Mouse (Mus musculus) cortical plate, adult 2 months (tissue): ENCODE data around the gene Cep41. TPM values are rescaled to one million over a fixed set of nuclear protein-coding genes. Genes with fewer than 3 reads are reported as not detected.

ENCODE experiments used
- H3K27ac ChIP-seq: fragments of 200-500 bp; 2 replicates; pipeline ENCODE4 v1.5.1; 2012; ENCODE audit warnings: low read length, control low read depth, inconsistent platforms; ENCODE audit not compliant: insufficient read depth
- H3K4me1 ChIP-seq: fragments of 200-500 bp; 2 replicates; pipeline ENCODE4 v1.6.1; 2011; ENCODE audit warnings: low read length; ENCODE audit not compliant: control insufficient read depth, insufficient read depth
- H3K4me3 ChIP-seq: fragments of 200-500 bp; 2 replicates; pipeline ENCODE4 v1.5.1; 2011; ENCODE audit warnings: mild to moderate bottlenecking, low read length, control low read depth; ENCODE audit not compliant: insufficient read depth
- CTCF ChIP-seq: fragments of 200-500 bp; IDR thresholded peaks from 2 replicates; pipeline ENCODE4 v1.5.1; 2011; ENCODE audit warnings: mild to moderate bottlenecking, control low read depth, low read length; ENCODE audit not compliant: insufficient read depth; ENCODE audit errors: extremely low read depth
- POLR2A ChIP-seq: fragments of 200-500 bp; IDR thresholded peaks from 2 replicates; pipeline ENCODE4 v1.6.1; 2011; ENCODE audit warnings: mild to moderate bottlenecking, low read length, control low read depth; ENCODE audit not compliant: insufficient read depth; ENCODE audit errors: extremely low read depth
- polyA plus RNA-seq: library from polyadenylated mRNA; depleted of rRNA; stranded (reverse); fragments of >200 nt; gene quantifications from 2 replicates; pipeline ENCODE4 v1.2.3, GENCODE M21; 2012

Cep41 gene
- polyA plus RNA-seq, 1 experiment = 5.8 TPM

- Histone ChIP-seq H3K27ac (no peak overlapping the region), H3K4me3 (no peak overlapping the region), H3K4me1 (peaks cover 3% of the 10 kb centered on the region)
- TF ChIP-seq CTCF (no peak), POLR2A (no peak)
Measured at GRCm38 (mm10) chr6:30657279-30657678, 36.3 kb downstream of the Cep41 start.

GRCm38 (mm10) chr6:30654932-30655331, 38.6 kb downstream of the Cep41 start:
- H3K4me1 ChIP-seq = peaks cover 3% of the 10 kb centered on the region
- TF ChIP-seq CTCF = no peak
- no peak for TF ChIP-seq POLR2A
- no peak overlapping the region for H3K27ac ChIP-seq
- no peak overlapping the region for H3K4me3 ChIP-seq

- Histone ChIP-seq H3K4me1 (peaks cover 3% of the 10 kb centered on the region), H3K4me3 (no peak overlapping the region), H3K27ac (no peak overlapping the region)
- TF ChIP-seq POLR2A = no peak
- TF ChIP-seq CTCF = no peak
Measured at GRCm38 (mm10) chr6:30654402-30654859, 39.1 kb downstream of the Cep41 start.

GRCm38 (mm10) chr6:30653518-30653917, 40.0 kb downstream of the Cep41 start:
- peaks cover 5% of the 10 kb centered on the region for H3K4me1 ChIP-seq
- TF ChIP-seq POLR2A = no peak
- TF ChIP-seq CTCF = no peak
- no peak overlapping the region for H3K27ac ChIP-seq
- H3K4me3 ChIP-seq = no peak overlapping the region

GRCm38 (mm10) chr6:30652425-30653188, 40.9 kb downstream of the Cep41 start:
- Histone ChIP-seq H3K4me3 (no peak overlapping the region), H3K27ac (no peak overlapping the region), H3K4me1 (peaks cover 5% of the 10 kb centered on the region)
- no peak for TF ChIP-seq POLR2A
- TF ChIP-seq CTCF = no peak

GRCm38 (mm10) chr6:30649651-30650296, 43.8 kb downstream of the Cep41 start:
- TF ChIP-seq CTCF (no peak), POLR2A (no peak)
- no peak overlapping the region for H3K27ac ChIP-seq
- H3K4me1 ChIP-seq = peaks cover 2% of the 10 kb centered on the region
- H3K4me3 ChIP-seq = no peak overlapping the region

GRCm38 (mm10) chr6:30645379-30645778, 48.2 kb downstream of the Cep41 start:
- no peak for TF ChIP-seq POLR2A
- no peak for TF ChIP-seq CTCF
- Histone ChIP-seq H3K27ac (no peak overlapping the region), H3K4me1 (peaks cover 2% of the 10 kb centered on the region; the same call in 1 of the 2 replicates), H3K4me3 (no peak overlapping the region)

GRCm38 (mm10) chr6:30644462-30644861, 49.1 kb downstream of the Cep41 start:
- Histone ChIP-seq H3K4me1 (peaks cover 2% of the 10 kb centered on the region; the same call in 1 of the 2 replicates), H3K4me3 (no peak overlapping the region), H3K27ac (no peak overlapping the region)
- no peak for TF ChIP-seq POLR2A
- TF ChIP-seq CTCF = no peak

- no peak for TF ChIP-seq CTCF
- TF ChIP-seq POLR2A = no peak
- Histone ChIP-seq H3K27ac (no peak overlapping the region), H3K4me1 (peaks cover 2% of the 10 kb centered on the region; the same call in 1 of the 2 replicates), H3K4me3 (no peak overlapping the region)
Measured at GRCm38 (mm10) chr6:30643694-30644460, 49.7 kb downstream of the Cep41 start.
